Mouse (Mus musculus): ENCODE data around the gene Avpr2. TPM values are rescaled to one million over a fixed set of nuclear protein-coding genes. Genes with fewer than 3 reads are reported as not detected.
A peak's percentile ranks its signal among the peaks of the same experiment; 100 is the strongest.

Avpr2 gene
- polyA plus RNA-seq, 1 experiment: not detected

- Histone ChIP-seq H3K27ac (ENCODE audit: control insufficient read depth, insufficient read depth, low read depth, low read length) (no peak within 1 kb of the TSS), H3K4me1 (ENCODE audit: control insufficient read depth, insufficient read depth, low read length) (peaks cover 2% of the 10 kb centered on the region; the same call in 1 of the 2 replicates), H3K36me3 (ENCODE audit: control insufficient read depth, insufficient read depth, low read length) (no peaks in the 10 kb centered on the region), H3K27me3 (ENCODE audit: control insufficient read depth, insufficient read depth, low read length) (no peaks in the 10 kb centered on the region), H3K4me3 (ENCODE audit: control insufficient read depth, low read depth, low read length) (peak within 1 kb of the TSS; percentile 57)
- TF ChIP-seq CTCF (IDR thresholded peaks at IDR 0.05; ENCODE audit: control insufficient read depth, insufficient read depth, insufficient replicate concordance, low read depth, low read length) (no peak), POLR2A (IDR thresholded peaks at IDR 0.05; ENCODE audit: control insufficient read depth, low read depth, low read length) (no peak)
Observed at GRCm38 (mm10) chrX:73930402-73931062, 38.6 kb downstream of the Avpr2 start, which contains the start of gene Renbp. TSS of gene Renbp (minus strand) at chrX:73930850.

DNA sequence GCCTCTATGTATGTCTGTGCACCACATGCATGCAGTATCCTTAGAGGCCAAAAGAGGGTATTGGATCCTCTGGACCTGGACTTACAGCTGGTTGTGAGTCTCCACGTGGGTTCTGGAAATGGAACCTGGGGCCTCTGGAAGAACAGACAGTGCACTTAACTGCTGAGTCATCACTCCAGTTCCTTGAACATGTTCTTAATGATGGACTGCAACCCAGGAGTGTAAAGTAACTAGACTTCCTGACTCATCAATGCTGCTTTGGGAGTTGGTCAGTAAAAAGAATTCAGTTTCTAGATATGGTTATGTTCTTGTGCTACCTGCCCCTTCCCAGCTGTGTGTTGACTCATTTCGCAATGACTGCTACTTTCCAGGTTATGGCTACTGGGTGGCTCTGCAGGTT lies 40.0 kb downstream of the Avpr2 start:
- Histone ChIP-seq H3K27me3 (ENCODE audit: control insufficient read depth, insufficient read depth, low read length) (no peaks in the 10 kb centered on the region), H3K36me3 (ENCODE audit: control insufficient read depth, insufficient read depth, low read length) (no peaks in the 10 kb centered on the region), H3K4me1 (ENCODE audit: control insufficient read depth, insufficient read depth, low read length) (peaks cover 2% of the 10 kb centered on the region; the same call in 1 of the 2 replicates), H3K27ac (ENCODE audit: control insufficient read depth, insufficient read depth, low read depth, low read length) (no peak overlapping the region), H3K4me3 (ENCODE audit: control insufficient read depth, low read depth, low read length) (no peak overlapping the region)
- no peak for TF ChIP-seq POLR2A (IDR thresholded peaks at IDR 0.05; ENCODE audit: control insufficient read depth, low read depth, low read length)
- no peak for TF ChIP-seq CTCF (IDR thresholded peaks at IDR 0.05; ENCODE audit: control insufficient read depth, insufficient read depth, insufficient replicate concordance, low read depth, low read length)

DNA sequence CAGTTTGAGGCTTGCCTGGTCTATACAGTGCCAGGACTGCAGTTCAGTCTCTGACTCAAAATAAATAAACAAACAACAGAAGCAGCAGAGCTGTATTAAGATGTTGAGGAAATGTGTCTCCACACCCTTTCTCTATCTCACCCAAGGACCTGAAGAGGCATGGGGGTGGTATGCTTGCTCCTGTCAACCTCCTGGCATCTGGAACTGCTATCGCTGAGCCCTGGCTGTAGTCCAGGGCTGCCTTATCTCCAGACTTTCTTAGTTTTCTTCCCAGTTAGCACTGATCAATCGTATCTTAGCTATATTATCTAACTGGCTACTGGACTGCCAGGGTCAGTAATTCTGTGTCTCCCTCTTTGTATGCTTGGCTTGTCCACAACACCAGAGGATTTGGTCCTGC lies 50.0 kb downstream of the Avpr2 start:
- H3K27me3 ChIP-seq (ENCODE audit: control insufficient read depth, insufficient read depth, low read length): no peaks in the 10 kb centered on the region
- H3K4me3 ChIP-seq (ENCODE audit: control insufficient read depth, low read depth, low read length): no peak overlapping the region
- H3K27ac ChIP-seq (ENCODE audit: control insufficient read depth, insufficient read depth, low read depth, low read length): no peak overlapping the region
- TF ChIP-seq POLR2A (IDR thresholded peaks at IDR 0.05; ENCODE audit: control insufficient read depth, low read depth, low read length) (no peak), CTCF (IDR thresholded peaks at IDR 0.05; ENCODE audit: control insufficient read depth, insufficient read depth, insufficient replicate concordance, low read depth, low read length) (no peak)
- H3K36me3 ChIP-seq (ENCODE audit: control insufficient read depth, insufficient read depth, low read length): no peaks in the 10 kb centered on the region
- no peaks in the 10 kb centered on the region for H3K4me1 ChIP-seq (ENCODE audit: control insufficient read depth, insufficient read depth, low read length)

- Histone ChIP-seq H3K27me3 (ENCODE audit: control insufficient read depth, insufficient read depth, low read length) (no peaks in the 10 kb centered on the region), H3K4me3 (ENCODE audit: control insufficient read depth, low read depth, low read length) (no peak overlapping the region), H3K27ac (ENCODE audit: control insufficient read depth, insufficient read depth, low read depth, low read length) (no peak overlapping the region), H3K36me3 (ENCODE audit: control insufficient read depth, insufficient read depth, low read length) (no peaks in the 10 kb centered on the region), H3K4me1 (ENCODE audit: control insufficient read depth, insufficient read depth, low read length) (no peaks in the 10 kb centered on the region)
- TF ChIP-seq CTCF (IDR thresholded peaks at IDR 0.05; ENCODE audit: control insufficient read depth, insufficient read depth, insufficient replicate concordance, low read depth, low read length) (no peak), POLR2A (IDR thresholded peaks at IDR 0.05; ENCODE audit: control insufficient read depth, low read depth, low read length) (no peak)
Observed at GRCm38 (mm10) chrX:73942294-73942693, 50.4 kb downstream of the Avpr2 start.

Other genes starting within 250 kb of the Avpr2 start
- 4.0 and 4.3 TPM in 2 replicates for gene Pnck, start 232.0 kb upstream of the Avpr2 start, polyA plus RNA-seq (2012; rRNA removed)
- 4.9 and 5.7 TPM in 2 replicates for gene Slc6a8, start 219.0 kb upstream of the Avpr2 start, polyA plus RNA-seq (2012; rRNA removed)
- gene Bcap31, start 175.9 kb upstream of the Avpr2 start, polyA plus RNA-seq (2012; rRNA removed): 10.8 and 12.2 TPM in 2 replicates
- 21.1 and 24.4 TPM in 2 replicates for gene Abcd1, start 175.5 kb upstream of the Avpr2 start, polyA plus RNA-seq (2012; rRNA removed)
- 0.06 and 0.07 TPM in 2 replicates for gene Plxnb3, start 135.0 kb upstream of the Avpr2 start, polyA plus RNA-seq (2012; rRNA removed)
- gene Srpk3, start 117.7 kb upstream of the Avpr2 start, polyA plus RNA-seq (2012; rRNA removed): 0.36 and 0.64 TPM in 2 replicates
- 37.8 and 43.9 TPM in 2 replicates for gene Idh3g, start 105.2 kb upstream of the Avpr2 start, polyA plus RNA-seq (2012; rRNA removed)
- 49.0 and 53.3 TPM in 2 replicates for gene Ssr4, start 105.1 kb upstream of the Avpr2 start, polyA plus RNA-seq (2012; rRNA removed)
- gene Pdzd4, start 67.1 kb upstream of the Avpr2 start, polyA plus RNA-seq (2012; rRNA removed): 0.49 and 0.55 TPM in 2 replicates
- gene L1cam, start 4.0 kb downstream of the Avpr2 start, polyA plus RNA-seq (2012; rRNA removed): 0.06 and 0.35 TPM in 2 replicates
- 0.44 and 0.58 TPM in 2 replicates for gene Arhgap4, start 29.8 kb downstream of the Avpr2 start, polyA plus RNA-seq (2012; rRNA removed)
- gene Naa10, start 29.8 kb downstream of the Avpr2 start, polyA plus RNA-seq (2012; rRNA removed): 3.7 and 5.4 TPM in 2 replicates
- gene Renbp, start 38.7 kb downstream of the Avpr2 start, polyA plus RNA-seq (2012; rRNA removed): 2.1 and 3.1 TPM in 2 replicates
- gene Hcfc1, start 74.3 kb downstream of the Avpr2 start, polyA plus RNA-seq (2012; rRNA removed): 10.7 and 13.8 TPM in 2 replicates
- 12.8 and 17.0 TPM in 2 replicates for gene Irak1, start 131.8 kb downstream of the Avpr2 start, polyA plus RNA-seq (2012; rRNA removed)
- not detected in 2 replicates for gene Opn1mw, start 235.4 kb downstream of the Avpr2 start, polyA plus RNA-seq (2012; rRNA removed)
- 0.74 and 0.76 TPM in 2 replicates for gene Mecp2, start 243.3 kb downstream of the Avpr2 start, polyA plus RNA-seq (2012; rRNA removed)

Measured in testis, adult 2 months (tissue).